Mouse (Mus musculus): ENCODE results near the gene Tbc1d4. TPM values are rescaled to one million over a fixed set of nuclear protein-coding genes. Genes with fewer than 3 reads are reported as not detected.

Tbc1d4 gene
- total RNA-seq (2021), result 1 to 10 TPM; 5.7 to 6.2 TPM

- DNase-seq (ENCODE audit: extremely low spot score in 1 of 2, low spot score in 2 of 2), result peak; percentile 43 to 85
- intact Hi-C loops (cut with DNase I), result loop anchor here (5.0 kb wide), 1 partner anchor 91 kb away; no protein-coding TSS in a partner anchor
These were observed at the start of gene Tbc1d4 for GRCm38 (mm10) chr14:101608519-101609368. Gene Tbc1d4, minus strand, starts transcription at chr14:101609191.

- intact Hi-C loops (cut with DNase I), result no loop called here
These were observed 47.3 kb upstream of the Tbc1d4 start for GRCm38 (mm10) chr14:101656307-101656706.

GRCm38 (mm10) chr14:101654526-101654909, 45.5 kb upstream of the Tbc1d4 start:
- no peak for DNase-seq (ENCODE audit: extremely low spot score in 1 of 2, low spot score in 2 of 2)
- intact Hi-C loops (cut with DNase I), result loop anchor here (5.0 kb wide), 1 partner anchor 142 kb away; no protein-coding TSS in a partner anchor

More at GRCm38 (mm10) chr14:101656307-101656706, 47.3 kb upstream of the Tbc1d4 start:
- no peak for DNase-seq (ENCODE audit: extremely low spot score in 1 of 2, low spot score in 2 of 2)

- intact Hi-C loops (cut with DNase I), result loop anchor here (5.0 kb wide), 1 partner anchor 142 kb away; no protein-coding TSS in a partner anchor
- peak; percentile 95 to 96 for DNase-seq (ENCODE audit: extremely low spot score in 1 of 2, low spot score in 2 of 2)
These were observed 44.9 kb upstream of the Tbc1d4 start, which contains the start of gene Uchl3 for GRCm38 (mm10) chr14:101653581-101654525. Gene Uchl3, plus strand, starts transcription at chr14:101653967.

DNA sequence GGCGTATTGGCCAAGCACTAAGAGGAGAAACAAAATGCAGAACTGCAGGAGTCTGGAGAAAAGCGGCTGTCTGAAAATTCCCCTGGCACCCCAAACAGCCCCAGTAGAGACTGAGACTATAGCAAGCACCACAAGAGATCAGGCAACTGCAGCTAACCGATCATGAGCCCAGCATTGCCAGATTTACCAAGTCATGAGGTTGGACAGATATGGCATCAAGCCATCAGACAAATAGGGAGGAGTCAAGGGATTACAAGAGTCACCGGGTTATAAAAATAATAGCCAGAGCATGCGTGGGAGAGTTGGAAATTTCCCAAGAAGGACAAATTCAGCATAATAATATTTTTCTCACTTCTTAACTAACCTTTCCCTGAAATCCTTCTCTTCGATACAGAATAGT, 43.6 kb upstream of the Tbc1d4 start:
- intact Hi-C loops (cut with DNase I), result loop anchor here (5.0 kb wide), 1 partner anchor 140 kb away; no protein-coding TSS in a partner anchor

DNA sequence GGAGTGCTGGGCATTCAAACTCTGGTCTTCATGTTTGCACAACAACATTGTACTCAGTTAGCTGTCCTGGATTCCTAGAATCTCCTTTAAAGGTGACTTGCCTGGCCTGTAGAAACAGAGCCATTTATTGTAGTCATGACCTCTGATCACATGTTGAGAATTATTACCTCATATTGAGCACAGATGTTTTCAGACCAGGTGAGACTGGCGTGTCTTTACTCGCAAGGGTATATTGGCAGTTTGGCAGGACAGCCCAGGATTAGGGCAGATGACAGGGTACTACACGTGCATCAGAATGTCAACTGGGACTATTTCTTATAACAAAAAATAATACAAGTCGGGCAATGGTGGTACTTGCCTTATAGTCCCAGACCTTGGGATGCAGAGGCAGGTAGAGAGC, 41.6 kb upstream of the Tbc1d4 start:
- DNase-seq (ENCODE audit: extremely low spot score in 1 of 2, low spot score in 2 of 2), result no peak
- intact Hi-C loops (cut with DNase I), result loop anchor here (5.0 kb wide), 1 partner anchor 138 kb away; no protein-coding TSS in a partner anchor

More for the DNA sequence above, 43.6 kb upstream of the Tbc1d4 start:
- DNase-seq (ENCODE audit: extremely low spot score in 1 of 2, low spot score in 2 of 2), result no peak

GRCm38 (mm10) chr14:101644948-101645347, 36.0 kb upstream of the Tbc1d4 start:
- intact Hi-C loops (cut with DNase I), result no loop called here
- DNase-seq (ENCODE audit: extremely low spot score in 1 of 2, low spot score in 2 of 2), result no peak

DNA sequence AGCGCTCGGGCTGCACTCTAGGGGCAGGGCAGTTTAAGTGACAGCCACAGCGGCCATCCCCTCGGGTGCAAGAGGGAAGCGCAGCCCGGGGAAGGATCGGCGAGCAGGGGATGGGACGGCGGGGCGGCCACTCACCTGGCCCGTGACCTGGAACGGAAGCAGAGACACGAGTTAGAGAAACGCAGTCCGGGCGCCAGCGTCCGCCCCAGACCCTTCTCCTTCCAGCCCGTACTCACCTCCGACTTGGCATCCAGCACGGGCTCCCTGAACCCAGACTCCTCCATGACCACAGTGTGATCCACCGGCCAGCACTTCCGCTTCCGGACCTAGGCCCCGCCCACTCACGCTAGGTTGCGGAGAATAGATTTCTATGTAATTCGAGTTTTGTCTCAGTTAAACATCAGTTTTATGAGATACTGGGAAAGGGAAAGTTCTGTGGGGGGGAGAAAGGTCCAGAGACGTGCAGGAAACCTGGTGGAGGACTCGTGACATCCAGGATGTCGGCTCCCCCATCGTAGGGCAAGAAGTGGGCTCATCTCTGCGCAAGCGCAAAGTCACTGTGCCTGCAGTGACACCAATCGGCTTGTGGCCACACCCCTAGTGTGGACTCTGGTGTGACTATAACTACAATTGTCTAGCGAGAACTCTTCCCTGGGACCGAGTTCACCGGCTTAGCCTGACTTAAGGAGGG, 31.3 kb upstream of the Tbc1d4 start, which contains the start of gene Commd6:
Gene Commd6, minus strand, starts transcription at position 534 of the 691 bp plus-strand sequence.
- intact Hi-C loops (cut with DNase I), result no loop called here
- peak; percentile 90 to 95 for DNase-seq (ENCODE audit: extremely low spot score in 1 of 2, low spot score in 2 of 2)

DNA sequence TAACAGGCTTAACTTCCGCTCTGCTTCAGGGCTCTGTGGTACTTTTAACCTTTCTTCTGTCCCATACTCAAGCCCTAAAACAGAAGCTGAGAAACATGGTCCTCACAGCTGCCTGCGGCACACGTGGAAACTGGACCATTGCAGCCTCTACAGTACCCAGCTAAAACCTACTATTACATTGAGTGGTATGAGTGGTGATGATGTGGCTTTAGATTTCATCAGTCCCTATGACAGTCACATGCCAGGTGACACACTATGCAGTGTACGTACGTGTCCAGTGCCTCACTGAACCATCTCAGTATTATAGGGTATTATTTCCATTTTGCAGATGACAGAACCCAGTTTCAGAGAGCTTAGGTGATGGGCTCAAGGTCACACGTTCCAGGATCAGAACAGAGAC, 28.4 kb upstream of the Tbc1d4 start:
- intact Hi-C loops (cut with DNase I), result no loop called here
- no peak for DNase-seq (ENCODE audit: extremely low spot score in 1 of 2, low spot score in 2 of 2)

- intact Hi-C loops (cut with DNase I), result no loop called here
- DNase-seq (ENCODE audit: extremely low spot score in 1 of 2, low spot score in 2 of 2), result no peak
These were observed 26.8 kb upstream of the Tbc1d4 start for GRCm38 (mm10) chr14:101635765-101636164.

- intact Hi-C loops (cut with DNase I), result no loop called here
- no peak for DNase-seq (ENCODE audit: extremely low spot score in 1 of 2, low spot score in 2 of 2)
These were observed 21.6 kb upstream of the Tbc1d4 start for GRCm38 (mm10) chr14:101630548-101630947.

GRCm38 (mm10) chr14:101617680-101618079, 8.7 kb upstream of the Tbc1d4 start:
- intact Hi-C loops (cut with DNase I), result no loop called here

DNA sequence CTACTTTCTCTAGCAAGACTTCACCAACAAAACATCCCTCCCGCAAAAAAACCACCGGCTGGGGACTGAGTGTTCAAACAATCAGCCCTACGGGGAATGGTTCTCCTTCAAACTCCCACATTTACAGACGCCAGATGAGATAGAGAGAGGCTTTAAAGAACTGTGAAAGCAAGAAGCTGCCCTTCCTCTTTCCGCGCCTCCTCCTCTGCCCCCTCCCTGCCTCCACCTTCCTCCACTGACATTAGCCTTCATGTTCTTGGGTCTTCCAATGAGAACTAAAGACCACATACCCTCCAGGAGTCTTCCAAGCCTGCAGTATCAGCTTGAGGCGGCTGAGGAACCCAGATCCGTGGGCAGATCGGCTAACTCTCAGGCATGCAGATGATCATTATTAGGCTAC, 7.2 kb upstream of the Tbc1d4 start:
- no peak for DNase-seq (ENCODE audit: extremely low spot score in 1 of 2, low spot score in 2 of 2)
- intact Hi-C loops (cut with DNase I), result no loop called here

More at GRCm38 (mm10) chr14:101617680-101618079, 8.7 kb upstream of the Tbc1d4 start:
- no peak for DNase-seq (ENCODE audit: extremely low spot score in 1 of 2, low spot score in 2 of 2)

DNA sequence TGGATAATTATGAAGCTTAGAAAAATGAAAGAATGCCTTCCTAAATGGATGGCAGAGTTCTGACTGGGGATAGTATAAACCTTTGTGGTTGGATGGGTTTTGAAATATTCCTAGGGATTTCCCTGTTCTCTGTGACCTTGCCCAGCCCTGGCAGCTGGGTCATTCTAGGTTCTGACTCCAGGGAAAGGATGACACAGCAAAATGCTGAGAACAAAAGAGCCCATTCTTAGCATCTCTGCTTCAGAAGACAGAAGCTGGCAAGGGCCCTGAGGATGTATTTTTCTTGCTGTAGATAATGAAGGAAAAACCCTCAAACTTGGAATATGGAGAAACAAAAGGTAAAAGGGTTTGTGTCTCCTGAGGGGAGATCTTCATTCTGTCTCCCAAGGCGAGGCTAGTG, 4.2 kb upstream of the Tbc1d4 start:
- no peak for DNase-seq (ENCODE audit: extremely low spot score in 1 of 2, low spot score in 2 of 2)
- intact Hi-C loops (cut with DNase I), result no loop called here

DNA sequence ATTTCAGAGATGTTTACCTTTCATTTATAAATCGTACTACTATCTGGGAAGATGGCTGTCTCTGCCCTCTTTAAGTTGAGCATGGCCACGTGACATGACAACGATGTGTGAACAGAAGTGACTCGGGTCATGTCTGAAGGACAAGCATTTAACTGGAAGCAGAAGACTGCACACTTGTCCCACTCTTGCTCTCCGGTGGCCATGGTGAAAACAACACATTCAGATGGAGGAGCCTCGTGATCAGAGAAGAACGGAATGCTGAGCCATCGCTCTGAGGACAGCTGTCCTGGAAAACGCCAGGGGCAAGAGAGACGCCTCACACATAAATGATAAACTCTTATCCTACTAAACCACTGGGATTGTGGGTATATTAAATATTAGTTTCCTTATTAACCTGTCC, 1.7 kb upstream of the Tbc1d4 start:
- intact Hi-C loops (cut with DNase I), result no loop called here
- no peak for DNase-seq (ENCODE audit: extremely low spot score in 1 of 2, low spot score in 2 of 2)

DNA sequence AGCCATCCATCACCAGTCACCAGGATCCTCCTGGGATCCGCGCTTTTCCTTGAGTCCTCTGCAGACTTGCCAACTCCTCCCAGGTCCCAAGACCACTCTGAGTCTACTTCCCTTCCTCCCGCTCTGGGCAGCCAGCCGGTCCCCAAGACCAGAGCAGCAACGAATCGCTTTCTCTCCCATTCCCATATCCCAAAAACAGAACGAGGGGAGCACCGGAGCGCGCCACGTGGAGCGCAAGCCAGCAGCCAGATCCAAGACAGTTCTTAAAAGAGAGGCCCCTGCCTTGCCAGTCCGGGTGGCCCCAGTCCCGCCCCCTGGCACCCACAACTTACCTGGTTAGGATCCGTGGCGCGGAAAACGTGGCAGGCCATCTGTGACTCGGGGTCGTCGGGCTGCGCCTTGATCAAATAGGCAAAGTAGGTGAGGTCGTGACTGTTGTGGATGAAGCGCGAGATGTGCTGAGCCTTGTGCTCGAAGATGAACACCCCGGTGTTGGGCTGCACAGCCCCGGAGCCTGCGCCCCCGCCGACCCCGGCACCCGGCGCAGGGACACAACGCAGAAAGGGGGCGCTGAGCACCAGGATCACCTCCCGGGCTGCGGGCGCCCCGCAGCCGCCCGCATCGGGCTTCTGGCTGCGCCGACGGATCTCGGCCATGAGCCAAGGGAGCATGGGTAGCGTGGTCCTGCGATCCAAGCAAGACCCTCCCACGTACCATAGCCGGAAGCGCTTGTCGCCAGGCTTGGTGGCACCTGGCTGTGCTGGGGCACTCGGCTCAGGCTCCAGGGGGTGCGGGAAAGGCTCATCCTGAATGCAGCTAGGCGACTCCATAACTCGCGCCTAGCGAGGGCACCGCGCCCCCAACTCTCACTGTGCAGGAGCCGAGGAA, 1.1 kb downstream of the Tbc1d4 start:
- peak in 1 of 2 experiments; percentile 44 for DNase-seq (ENCODE audit: extremely low spot score in 1 of 2, low spot score in 2 of 2)
- intact Hi-C loops (cut with DNase I), result loop anchor here (5.0 kb wide), 1 partner anchor 91 kb away; no protein-coding TSS in a partner anchor

DNA sequence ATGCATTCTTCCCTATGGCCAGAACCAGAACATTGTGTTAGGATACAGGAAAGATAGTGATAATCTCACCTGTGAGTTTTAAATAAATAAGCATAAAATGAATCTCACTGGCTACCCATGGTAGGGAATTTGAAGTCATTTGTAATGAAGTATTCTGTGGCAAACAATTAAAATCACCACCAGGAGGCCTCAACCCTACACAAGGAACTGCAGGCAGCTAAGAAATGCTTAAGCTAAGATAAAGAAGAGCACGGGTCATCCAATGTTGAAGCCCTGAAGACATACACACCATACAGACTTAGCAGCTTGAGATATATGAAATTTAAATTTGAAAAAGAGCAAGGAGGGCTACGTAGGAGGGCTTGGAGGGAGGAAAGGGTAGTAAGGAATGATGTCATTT, 3.1 kb downstream of the Tbc1d4 start:
- intact Hi-C loops (cut with DNase I), result loop anchor here (5.0 kb wide), 1 partner anchor 89 kb away; no protein-coding TSS in a partner anchor
- no peak for DNase-seq (ENCODE audit: extremely low spot score in 1 of 2, low spot score in 2 of 2)
